Comparison of ENCODE assay signal across 27 mouse cellular contexts in the genomic region with DNA sequence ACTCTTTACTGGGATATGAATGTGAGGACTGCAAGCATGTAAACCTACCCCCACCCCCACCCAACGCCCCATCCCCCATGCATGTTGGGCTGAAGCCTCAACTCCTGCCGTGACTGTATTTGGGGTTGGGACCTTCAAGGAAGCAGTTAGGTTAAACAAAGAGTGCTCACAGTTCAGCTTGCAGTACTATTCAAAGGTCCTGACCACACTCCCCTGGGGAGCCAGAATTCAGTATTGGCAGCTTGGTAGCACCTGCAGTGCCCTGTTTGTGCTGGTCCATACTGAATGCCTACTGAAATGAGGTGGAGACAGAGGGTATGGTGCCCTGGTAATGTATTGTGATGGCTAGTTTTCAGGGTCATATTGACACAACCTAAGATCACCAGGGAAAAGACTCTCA. TPM values are rescaled to one million over a fixed set of nuclear protein-coding genes. Genes with fewer than 3 reads are reported as not detected.
DNase-seq lines count a peak whose midpoint lies in the region; ATAC-seq and TF ChIP-seq lines count a peak whose summit lies in the region.
"Had no signal": no experiment of that assay in that cellular context is flagged by ENCODE, and none has a peak within 500 bp of the region (broad histone marks: within the 10 kb centered on the region; RNA-seq: fewer than 3 reads in every experiment).

No protein-coding gene starts in this region.

- ATAC-seq in liver, postnatal 0 days: peak; percentile 15; the same call in 1 of the 2 replicates
- ATAC-seq in liver, embryonic 12.5 days: no peak
- ATAC-seq: activated CD4-positive, CD25-positive, alpha-beta regulatory T cell, adult 4 months; CD4-positive, CD25-positive, alpha-beta regulatory T cell, adult 4 months; forebrain, embryonic 14.5 days; forebrain, embryonic 16.5 days; Patski had no signal

- H3K4me3 ChIP-seq in liver, postnatal 0 days (ENCODE audit: low read depth, low read length): no peak overlapping the region
- no peak overlapping the region for H3K4me3 ChIP-seq in liver, embryonic 12.5 days
- H3K4me3 ChIP-seq in bone marrow, adult 2 months (replicated peaks; ENCODE audit: control insufficient read depth, low read depth, low read length): no peak overlapping the region
- H3K4me3 ChIP-seq in cerebellum, adult 2 months (replicated peaks; ENCODE audit: insufficient read depth, low read depth, low read length): no peak overlapping the region
- H3K4me3 ChIP-seq: embryonic facial prominence, embryonic 13.5 days; embryonic facial prominence, embryonic 15.5 days; erythroblast, embryonic 14.5 days; forebrain, embryonic 10.5 days; forebrain, embryonic 12.5 days had no signal

- 37% methylated on average over 2 of the region's 2 CpGs for WGBS in liver, postnatal 0 days (ENCODE audit: insufficient replicate concordance)
- WGBS in liver, embryonic 12.5 days (ENCODE audit: insufficient replicate concordance): 57% methylated on average over 2 of the region's 2 CpGs
- WGBS in bone marrow, adult 2 months: 56% methylated on average over 2 of the region's 2 CpGs
- WGBS in cerebellum, adult 2 months: 51% methylated on average over 2 of the region's 2 CpGs

- no peak for TF ChIP-seq CTCF in liver, postnatal 0 days (IDR thresholded peaks at IDR 0.05; ENCODE audit: low read depth)
- TF ChIP-seq CTCF in bone marrow, adult 2 months (IDR thresholded peaks at IDR 0.05; ENCODE audit: control insufficient read depth, insufficient read depth, low read length): no peak
- TF ChIP-seq CTCF in cerebellum, adult 2 months (IDR thresholded peaks at IDR 0.05; ENCODE audit: borderline replicate concordance, insufficient read depth, low read depth, low read length): no peak

- no peak overlapping the region for H3K4me2 ChIP-seq in liver, postnatal 0 days (ENCODE audit: low read depth, low read length)
- H3K4me2 ChIP-seq in liver, embryonic 12.5 days: no peak overlapping the region
- H3K4me2 ChIP-seq: embryonic facial prominence, embryonic 13.5 days; embryonic facial prominence, embryonic 15.5 days; forebrain, embryonic 12.5 days had no signal

- H3K9me3 ChIP-seq in liver, postnatal 0 days (ENCODE audit: low read length): no peaks in the 10 kb centered on the region
- no peaks in the 10 kb centered on the region for H3K9me3 ChIP-seq in liver, embryonic 12.5 days (replicated peaks)
- H3K9me3 ChIP-seq: embryonic facial prominence, embryonic 13.5 days; embryonic facial prominence, embryonic 15.5 days; forebrain, embryonic 10.5 days; forebrain, embryonic 12.5 days; G1E had no signal

- H3K27me3 ChIP-seq in liver, postnatal 0 days (ENCODE audit: insufficient read depth, low read length): no peaks in the 10 kb centered on the region
- peaks cover 3% of the 10 kb centered on the region; the same call in 1 of the 2 replicates for H3K27me3 ChIP-seq in liver, embryonic 12.5 days (replicated peaks)
- no peaks in the 10 kb centered on the region for H3K27me3 ChIP-seq in cerebellum, adult 2 months (ENCODE audit: control insufficient read depth, insufficient read depth, low read length)
- H3K27me3 ChIP-seq: embryonic facial prominence, embryonic 13.5 days; embryonic facial prominence, embryonic 15.5 days; forebrain, embryonic 12.5 days; Patski had no signal

- peak overlapping the region; percentile 48 for H3K27ac ChIP-seq in liver, postnatal 0 days (ENCODE audit: low read depth)
- no peak overlapping the region for H3K27ac ChIP-seq in liver, embryonic 12.5 days
- H3K27ac ChIP-seq in bone marrow, adult 2 months (ENCODE audit: control insufficient read depth, insufficient read depth, low read depth, low read length, poor library complexity): peak overlapping the region; percentile 79
- no peak overlapping the region for H3K27ac ChIP-seq in cerebellum, adult 2 months (ENCODE audit: insufficient read depth, low read length)
- H3K27ac ChIP-seq: embryonic facial prominence, embryonic 13.5 days; embryonic facial prominence, embryonic 15.5 days; forebrain, embryonic 10.5 days; forebrain, embryonic 12.5 days had no signal

- no peaks in the 10 kb centered on the region for H3K36me3 ChIP-seq in liver, postnatal 0 days (replicated peaks; ENCODE audit: insufficient read depth, low read length)
- no peaks in the 10 kb centered on the region for H3K36me3 ChIP-seq in liver, embryonic 12.5 days
- H3K36me3 ChIP-seq: embryonic facial prominence, embryonic 13.5 days; embryonic facial prominence, embryonic 15.5 days; forebrain, embryonic 10.5 days; forebrain, embryonic 12.5 days; G1E had no signal

- peaks cover 11% of the 10 kb centered on the region for H3K4me1 ChIP-seq in liver, postnatal 0 days (ENCODE audit: insufficient read depth)
- peaks cover 3% of the 10 kb centered on the region; the same call in 1 of the 2 replicates for H3K4me1 ChIP-seq in liver, embryonic 12.5 days
- H3K4me1 ChIP-seq in bone marrow, adult 2 months (ENCODE audit: control insufficient read depth, insufficient read depth, low read length): no peaks in the 10 kb centered on the region; the same call in 1 of the 2 replicates
- no peaks in the 10 kb centered on the region for H3K4me1 ChIP-seq in cerebellum, adult 2 months (ENCODE audit: control insufficient read depth, insufficient read depth, low read length)
- H3K4me1 ChIP-seq: embryonic facial prominence, embryonic 13.5 days; embryonic facial prominence, embryonic 15.5 days; forebrain, embryonic 10.5 days; forebrain, embryonic 12.5 days had no signal

- no peak for TF ChIP-seq EP300 in liver, postnatal 0 days (IDR thresholded peaks at IDR 0.05; ENCODE audit: low read depth)

- H3K9ac ChIP-seq in liver, postnatal 0 days (replicated peaks): no peak overlapping the region
- H3K9ac ChIP-seq in liver, embryonic 12.5 days: no peak overlapping the region
- H3K9ac ChIP-seq: embryonic facial prominence, embryonic 13.5 days; embryonic facial prominence, embryonic 15.5 days; forebrain, embryonic 12.5 days had no signal

- TF ChIP-seq POLR2A in bone marrow, adult 2 months (IDR thresholded peaks at IDR 0.05; ENCODE audit: borderline replicate concordance, control insufficient read depth, low read depth, low read length): no peak
- no peak for TF ChIP-seq POLR2A in cerebellum, adult 2 months (IDR thresholded peaks at IDR 0.05; ENCODE audit: borderline replicate concordance, insufficient read depth, low read length)

- no peak for DNase-seq in liver, postnatal 0 days
- DNase-seq in R1 (ENCODE audit: low read depth, low spot score): peak; percentile 36
- DNase-seq in spleen, adult 12 weeks (ENCODE audit: low spot score): no peak
- DNase-seq in cerebellum, adult 2 months: no peak
- no peak for DNase-seq in lung, adult 18-20 months
- DNase-seq: adrenal gland, adult 2 months; adrenal gland, postnatal 10 days; adrenal gland, postnatal 25 days; cerebellum, adult 11-12 months; cerebellum, adult 8-10 months; cerebellum, adult 9-11 months; cerebellum, postnatal 14 days; cerebellum, postnatal 36 days; embryo, embryonic 11 days had no signal

RNA-seq across cellular contexts. Expression of gene Cecr2, which starts 39.1 kb away (rescaled TPM):
- 4.7 and 5.0 TPM in 2 replicates for polyA plus RNA-seq in liver, postnatal 0 days (2015; fragmentation: Nextera tagmentation; extraction: Ambion mirVana)
- polyA plus RNA-seq in liver, embryonic 12.5 days (2016; fragmentation: Nextera tagmentation; extraction: Ambion mirVana): 8.8 and 10.4 TPM in 2 replicates
- 28.7 and 49.8 TPM in 2 replicates for polyA plus RNA-seq in bone marrow, adult 2 months (2011; ENCODE audit: insufficient read depth, insufficient read length, low replicate concordance, missing spikeins)
- 7.4 and 7.6 TPM in 2 replicates for polyA plus RNA-seq in cerebellum, adult 2 months (2012; rRNA removed)

Comparison
In these comparisons a context has a peak if more than half of its experiments do, and no peak if none do; other contexts are left out.
1. H3K27ac ChIP-seq: peak in liver, postnatal 0 days (single experiment) and bone marrow, adult 2 months (single experiment); none in liver, embryonic 12.5 days (single experiment) and cerebellum, adult 2 months (single experiment).